Mouse (Mus musculus) brain, embryonic 18.5 days (tissue): ENCODE data around the gene Olfr175-ps1.

Experiments used
- DNase-seq: peaks from one replicate; pipeline ENCODE4 v3.0.0-alpha.2; 2012; ENCODE audit warnings: low read depth, low spot score

The Olfr175-ps1 gene

DNA sequence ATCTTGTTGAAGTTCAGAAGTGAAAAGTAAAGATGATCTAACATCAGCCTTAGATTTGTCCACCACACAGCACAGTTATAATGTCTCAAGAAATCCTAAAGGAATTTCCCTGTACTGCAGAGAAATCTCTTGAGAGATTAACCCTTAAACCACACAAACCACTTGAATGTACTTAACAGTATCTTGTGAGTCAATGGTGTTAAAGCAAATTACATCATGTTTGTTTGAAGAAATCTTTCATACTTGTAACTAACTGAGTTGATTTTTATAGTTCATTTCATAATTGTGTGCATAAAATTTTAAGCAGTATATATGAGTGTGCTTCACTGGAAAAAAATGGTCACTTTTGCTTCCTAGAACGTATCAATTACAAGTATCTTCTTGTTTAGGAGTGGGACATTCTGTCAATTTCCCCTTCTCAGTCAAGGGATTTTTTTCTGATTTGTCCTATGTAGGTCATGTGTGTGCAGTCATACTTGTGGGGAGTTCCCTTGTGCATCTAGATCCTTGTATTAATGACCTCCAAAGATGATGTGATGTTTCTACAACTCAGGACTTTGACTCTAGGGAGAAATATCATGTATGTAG, at the start of gene Olfr175-ps1:
TSS of gene Olfr175-ps1 (minus strand) at position 51 of the 588 bp plus-strand sequence.
- no peak for DNase-seq

DNA sequence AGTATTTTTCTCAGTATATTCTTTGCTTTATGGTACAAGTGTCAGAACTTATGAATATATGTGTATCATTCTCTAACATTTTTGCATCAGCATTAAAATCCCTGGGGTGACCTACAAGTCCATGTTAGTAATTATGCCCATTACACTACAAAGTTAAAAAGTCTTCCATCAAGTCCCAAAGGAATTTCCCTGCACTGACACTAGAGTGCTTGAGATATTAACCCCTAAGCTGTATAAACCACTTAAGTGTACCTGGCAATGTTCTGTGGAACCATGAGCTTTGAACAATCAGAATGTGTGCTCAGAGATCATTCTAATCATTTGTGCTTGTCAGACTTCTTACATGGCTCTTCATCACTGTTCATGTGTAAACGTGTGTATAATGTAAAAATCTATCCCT, 48.1 kb upstream of the Olfr175-ps1 start, which contains the start of gene Olfr177:
TSS of gene Olfr177 (minus strand) at position 101 of the 400 bp plus-strand sequence.
- no peak for DNase-seq

DNA sequence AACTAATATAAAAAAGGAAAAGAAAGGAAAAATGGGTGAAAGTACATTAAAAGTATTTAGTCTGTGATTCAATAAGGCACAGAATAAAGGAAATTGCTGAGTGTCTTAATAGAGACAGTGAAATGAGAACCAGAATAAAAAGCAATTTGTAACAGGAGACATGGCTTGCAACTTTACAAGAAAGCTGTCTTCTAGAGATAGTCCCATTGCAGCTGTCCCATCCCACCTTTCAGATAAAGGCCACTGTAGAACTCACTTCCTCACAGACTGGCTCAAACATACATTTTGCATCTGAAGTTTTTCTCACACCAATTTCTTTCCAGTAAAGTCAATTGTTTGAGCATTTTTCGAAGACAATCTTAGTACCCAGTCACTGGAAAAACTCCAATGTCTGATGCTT, 34.9 kb upstream of the Olfr175-ps1 start:
- DNase-seq = no peak

- no peak for DNase-seq
These were observed 33.6 kb upstream of the Olfr175-ps1 start for GRCm38 (mm10) chr16:58860032-58860737.

DNA sequence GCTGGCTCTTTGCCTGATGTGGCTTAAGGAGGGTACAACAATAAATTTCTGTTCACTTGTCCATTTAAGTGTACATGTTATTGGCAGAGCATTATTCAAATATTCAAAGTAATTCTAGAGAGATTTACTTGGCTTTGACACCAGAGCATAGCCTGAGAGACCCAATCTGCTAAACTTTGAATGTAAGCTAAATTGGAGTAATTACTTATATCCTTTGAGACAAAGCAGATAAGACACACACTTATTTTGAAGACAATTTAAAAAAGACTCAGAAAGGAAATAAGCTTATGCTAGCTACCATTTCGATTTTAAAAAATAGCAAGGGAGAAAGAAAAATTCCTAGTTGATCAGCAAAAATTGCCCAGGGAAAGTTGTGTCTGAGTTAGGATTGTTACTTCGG, 26.4 kb downstream of the Olfr175-ps1 start, which contains the start of gene Olfr173:
TSS of gene Olfr173 (minus strand) at position 101 of the 400 bp plus-strand sequence.
- DNase-seq = no peak
